Mouse (Mus musculus) testis, postnatal 14 days (tissue): ENCODE results near the gene Clp1.

Experiments used
- DNase-seq: peaks from one replicate; pipeline ENCODE4 v3.0.0; 2021; ENCODE audit warnings: low spot score

Clp1 gene

GRCm38 (mm10) chr2:84727172-84727858 lies at the start of gene Clp1:
TSS of gene Clp1 (minus strand) at chr2:84727350.
- DNase-seq: peak; percentile 93

GRCm38 (mm10) chr2:84775665-84776064 lies 48.5 kb upstream of the Clp1 start:
- no peak for DNase-seq

GRCm38 (mm10) chr2:84775241-84775640 lies 48.1 kb upstream of the Clp1 start, which contains the start of gene Serping1:
TSS of gene Serping1 (minus strand) at chr2:84775444.
- no peak for DNase-seq

- peak; percentile 75 for DNase-seq
These were observed 47.6 kb upstream of the Clp1 start for GRCm38 (mm10) chr2:84774751-84775150.

GRCm38 (mm10) chr2:84773195-84773594 lies 46.0 kb upstream of the Clp1 start:
- no peak for DNase-seq

- DNase-seq: no peak
These were observed 45.3 kb upstream of the Clp1 start for GRCm38 (mm10) chr2:84772454-84772853.

- no peak for DNase-seq
These were observed 43.4 kb upstream of the Clp1 start for GRCm38 (mm10) chr2:84770501-84770900.

GRCm38 (mm10) chr2:84762818-84763217 lies 35.7 kb upstream of the Clp1 start:
- DNase-seq: no peak

GRCm38 (mm10) chr2:84762295-84762694 lies 35.1 kb upstream of the Clp1 start:
- DNase-seq: no peak

- DNase-seq: no peak
These were observed 34.7 kb upstream of the Clp1 start for GRCm38 (mm10) chr2:84761840-84762239.

GRCm38 (mm10) chr2:84761309-84761708 lies 34.2 kb upstream of the Clp1 start:
- no peak for DNase-seq

GRCm38 (mm10) chr2:84760777-84761176 lies 33.6 kb upstream of the Clp1 start:
- no peak for DNase-seq

- no peak for DNase-seq
These were observed 31.5 kb upstream of the Clp1 start for GRCm38 (mm10) chr2:84758542-84759127.

- no peak for DNase-seq
These were observed 30.0 kb upstream of the Clp1 start for GRCm38 (mm10) chr2:84757026-84757682.

GRCm38 (mm10) chr2:84756245-84756644 lies 29.1 kb upstream of the Clp1 start:
- no peak for DNase-seq

GRCm38 (mm10) chr2:84750115-84750514 lies 23.0 kb upstream of the Clp1 start:
- DNase-seq: no peak

- no peak for DNase-seq
These were observed 17.0 kb upstream of the Clp1 start for GRCm38 (mm10) chr2:84744126-84744525.

- DNase-seq: peak; percentile 82
These were observed 16.4 kb upstream of the Clp1 start, which contains the start of gene Gm19426 for GRCm38 (mm10) chr2:84743561-84743960. TSS of gene Gm19426 (minus strand) at chr2:84743655.

- peak; percentile 62 for DNase-seq
These were observed 15.5 kb upstream of the Clp1 start for GRCm38 (mm10) chr2:84742451-84743283.

GRCm38 (mm10) chr2:84741841-84742450 lies 14.8 kb upstream of the Clp1 start:
- no peak for DNase-seq

GRCm38 (mm10) chr2:84740608-84741333 lies 13.6 kb upstream of the Clp1 start:
- DNase-seq: no peak
